Mouse (Mus musculus): ENCODE results near the gene Kazald1. TPM values are rescaled to one million over a fixed set of nuclear protein-coding genes. Genes with fewer than 3 reads are reported as not detected.

The Kazald1 gene
- total RNA-seq, 2 experiments from 2014 or later, result 1.3 to 2.4 TPM

Other genes starting within 250 kb of the Kazald1 start
- 10 to 100 TPM; 40.1 to 41.9 TPM for gene Slf2, start 144.1 kb upstream of the Kazald1 start, total RNA-seq (2021)
- gene Sema4g, start 86.1 kb upstream of the Kazald1 start, total RNA-seq (2021), result 10 to 100 TPM; 19.1 to 20.8 TPM
- 10 to 100 TPM; 15.6 to 16.5 TPM for gene Twnk, start 69.6 kb upstream of the Kazald1 start, total RNA-seq (2021)
- 10 to 100 TPM; 40.6 to 42.2 TPM for gene Mrpl43, start 68.8 kb upstream of the Kazald1 start, total RNA-seq (2021)
- gene Lzts2, start 60.8 kb upstream of the Kazald1 start, total RNA-seq (2021), result 10 to 100 TPM; 32.0 to 35.6 TPM
- gene Pdzd7, start 29.5 kb upstream of the Kazald1 start, total RNA-seq (2021), result 1 to 10 TPM; 1.8 to 2.6 TPM
- gene Sfxn3, start 27.7 kb upstream of the Kazald1 start, total RNA-seq (2021), result 100 to 1,000 TPM in 1 of 2 experiments, 10 to 100 TPM in 1; 89.4 to 103 TPM
- gene Tlx1, start 75.4 kb downstream of the Kazald1 start, total RNA-seq (2021), result not detected
- gene Lbx1, start 160.6 kb downstream of the Kazald1 start, total RNA-seq (2021), result not detected